Mouse (Mus musculus): ENCODE results near the gene Pafah1b3. TPM values are rescaled to one million over a fixed set of nuclear protein-coding genes. Genes with fewer than 3 reads are reported as not detected.

Gene Pafah1b3
- polyA plus RNA-seq, 1 experiment from 2014 or later, result 246 TPM

DNA sequence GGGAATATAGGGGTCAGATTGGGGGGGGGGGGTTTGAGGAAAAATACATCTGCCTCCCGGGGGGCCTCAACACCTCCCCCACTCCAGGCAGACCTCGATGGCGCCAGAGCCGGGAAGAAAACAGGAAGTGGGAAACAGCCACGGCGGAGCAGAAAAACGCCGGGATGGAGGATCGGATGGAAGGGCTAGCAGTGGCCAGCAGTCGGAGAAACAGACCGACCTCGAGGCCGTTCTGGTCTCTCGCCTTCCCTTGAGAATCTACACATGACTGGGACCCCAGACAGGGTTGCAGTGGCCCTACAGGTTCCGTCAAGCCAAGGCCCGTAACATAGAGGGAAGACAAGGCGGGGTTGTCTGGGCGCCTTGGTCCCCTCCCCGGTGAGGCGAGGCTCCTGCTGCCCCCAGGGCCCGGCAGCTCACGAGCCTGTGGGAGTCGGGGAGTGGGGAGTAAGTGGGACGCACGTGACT, 48.9 kb downstream of the Pafah1b3 start:
- DNase-seq (ENCODE audit: extremely low spot score, low spot score), result no peak
- under 1% methylated on average over 25 of the region's 25 CpGs for WGBS

GRCm38 (mm10) chr7:25248018-25248647, 49.7 kb downstream of the Pafah1b3 start:
- DNase-seq (ENCODE audit: extremely low spot score, low spot score), result peak; percentile 55
- H3K27me3 ChIP-seq (ENCODE audit: poor library complexity, severe bottlenecking), result no peaks in the 10 kb centered on the region
- peak overlapping the region; percentile 98 for H3K27ac ChIP-seq
- peaks cover 45% of the 10 kb centered on the region for H3K36me3 ChIP-seq (replicated peaks)
- H3K9me3 ChIP-seq, result no peaks in the 10 kb centered on the region
- WGBS, result 1% methylated on average over 18 of the region's 18 CpGs
- peak overlapping the region; percentile 98 for H3K4me3 ChIP-seq
- peaks cover 62% of the 10 kb centered on the region for H3K4me1 ChIP-seq

More for the DNA sequence above, 48.9 kb downstream of the Pafah1b3 start:
- H3K27me3 ChIP-seq (ENCODE audit: poor library complexity, severe bottlenecking), result no peaks in the 10 kb centered on the region
- H3K4me1 ChIP-seq, result peaks cover 62% of the 10 kb centered on the region
- H3K27ac ChIP-seq, result peak overlapping the region; percentile 98
- no peaks in the 10 kb centered on the region for H3K9me3 ChIP-seq
- peaks cover 38% of the 10 kb centered on the region for H3K36me3 ChIP-seq (replicated peaks)
- H3K4me3 ChIP-seq, result peak overlapping the region; percentile 98

DNA sequence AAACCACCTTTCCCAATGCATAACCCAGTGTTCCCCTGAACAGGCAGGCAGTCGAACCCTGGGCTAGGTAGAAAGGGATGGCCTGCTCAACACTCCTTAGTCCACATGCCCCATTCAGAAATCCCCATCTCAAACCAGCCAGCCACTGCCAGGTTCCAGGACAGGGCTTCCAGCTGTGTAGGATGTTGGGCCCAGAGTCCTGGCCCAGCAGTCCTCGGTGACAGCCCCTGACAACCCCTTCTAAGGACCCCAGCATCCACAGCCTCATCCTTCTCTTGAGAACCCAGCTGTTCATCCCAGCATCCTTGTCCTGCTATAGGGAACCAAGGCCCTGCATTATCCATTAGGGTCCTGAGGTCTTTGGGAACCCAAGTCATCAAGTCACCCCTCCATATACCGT, 50.3 kb downstream of the Pafah1b3 start:
- Histone ChIP-seq H3K9me3 (no peaks in the 10 kb centered on the region), H3K36me3 (replicated peaks) (peaks cover 52% of the 10 kb centered on the region), H3K27me3 (ENCODE audit: poor library complexity, severe bottlenecking) (no peaks in the 10 kb centered on the region), H3K4me1 (peaks cover 62% of the 10 kb centered on the region), H3K27ac (peak overlapping the region; percentile 98), H3K4me3 (peak overlapping the region; percentile 98)
- DNase-seq (ENCODE audit: extremely low spot score, low spot score), result no peak
- WGBS, result 36% methylated on average over 3 of the region's 3 CpGs

DNA sequence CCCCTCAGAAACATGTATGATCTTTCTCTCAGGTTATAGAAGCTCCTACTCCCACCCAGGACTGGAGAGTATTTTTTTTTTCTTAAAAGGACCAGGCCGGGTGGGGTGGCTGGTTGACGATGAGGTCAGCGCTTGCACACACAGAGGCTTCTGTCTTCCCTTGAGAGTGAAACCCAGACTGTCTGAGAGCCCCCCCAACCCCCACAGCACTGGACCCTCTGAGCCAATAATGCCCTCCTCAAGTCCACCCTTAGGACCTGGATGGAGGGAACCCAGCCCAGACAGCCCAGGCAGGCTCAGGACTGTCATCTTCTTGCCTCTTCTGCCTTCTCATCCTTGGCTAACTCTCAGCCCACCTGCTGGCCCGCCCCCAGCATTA, 51.0 kb downstream of the Pafah1b3 start:
- Histone ChIP-seq H3K4me3 (peak overlapping the region; percentile 98), H3K36me3 (replicated peaks) (peaks cover 58% of the 10 kb centered on the region), H3K4me1 (peaks cover 57% of the 10 kb centered on the region), H3K9me3 (no peaks in the 10 kb centered on the region), H3K27me3 (ENCODE audit: poor library complexity, severe bottlenecking) (no peaks in the 10 kb centered on the region), H3K27ac (peak overlapping the region; percentile 98)
- 81% methylated on average over 4 of the region's 4 CpGs for WGBS
- DNase-seq (ENCODE audit: extremely low spot score, low spot score), result no peak

GRCm38 (mm10) chr7:25246079-25246758, 51.6 kb downstream of the Pafah1b3 start:
- Histone ChIP-seq H3K27me3 (ENCODE audit: poor library complexity, severe bottlenecking) (no peaks in the 10 kb centered on the region), H3K4me1 (peaks cover 56% of the 10 kb centered on the region), H3K36me3 (replicated peaks) (peaks cover 64% of the 10 kb centered on the region), H3K4me3 (peak overlapping the region; percentile 98), H3K9me3 (no peaks in the 10 kb centered on the region), H3K27ac (peak overlapping the region; percentile 98)
- 84% methylated on average over 20 of the region's 20 CpGs for whole genome bisulfite sequencing
- no peak for DNase-seq (ENCODE audit: extremely low spot score, low spot score)

Other genes with a start within 250 kb of the Pafah1b3 start
- 4.4 and 6.8 TPM in 2 replicates for gene Grik5, start 225.6 kb downstream of the Pafah1b3 start, polyA plus RNA-seq (2016; fragmentation: Nextera tagmentation; extraction: Ambion mirVana)
- 41.5 and 42.5 TPM in 2 replicates for gene Zfp574, start 225.4 kb downstream of the Pafah1b3 start, polyA plus RNA-seq (2016; fragmentation: Nextera tagmentation; extraction: Ambion mirVana)
- 5.5 and 7.0 TPM in 2 replicates for gene Pou2f2, start 118.3 kb downstream of the Pafah1b3 start, polyA plus RNA-seq (2016; fragmentation: Nextera tagmentation; extraction: Ambion mirVana)
- 8.8 and 10.7 TPM in 2 replicates for gene Dedd2, start 77.4 kb downstream of the Pafah1b3 start, polyA plus RNA-seq (2016; fragmentation: Nextera tagmentation; extraction: Ambion mirVana)
- 2.6 and 2.9 TPM in 2 replicates for gene Zfp526, start 76.6 kb downstream of the Pafah1b3 start, polyA plus RNA-seq (2016; fragmentation: Nextera tagmentation; extraction: Ambion mirVana)
- 10.7 and 10.8 TPM in 2 replicates for gene Gsk3a, start 60.1 kb downstream of the Pafah1b3 start, polyA plus RNA-seq (2016; fragmentation: Nextera tagmentation; extraction: Ambion mirVana)
- 8.4 and 10.1 TPM in 2 replicates for gene Erf, start 47.2 kb downstream of the Pafah1b3 start, polyA plus RNA-seq (2016; fragmentation: Nextera tagmentation; extraction: Ambion mirVana)
- 19.4 and 20.6 TPM in 2 replicates for gene Cic, start 30.3 kb downstream of the Pafah1b3 start, polyA plus RNA-seq (2016; fragmentation: Nextera tagmentation; extraction: Ambion mirVana)
- 1.4 and 1.7 TPM in 2 replicates for gene Prr19, start 3.4 kb upstream of the Pafah1b3 start, polyA plus RNA-seq (2016; fragmentation: Nextera tagmentation; extraction: Ambion mirVana)
- 1.3 and 1.8 TPM in 2 replicates for gene Tmem145, start 8.1 kb upstream of the Pafah1b3 start, polyA plus RNA-seq (2016; fragmentation: Nextera tagmentation; extraction: Ambion mirVana)
- gene Megf8, start 19.2 kb upstream of the Pafah1b3 start, polyA plus RNA-seq (2016; fragmentation: Nextera tagmentation; extraction: Ambion mirVana), result 15.2 and 16.6 TPM in 2 replicates
- not detected in 2 replicates for gene Cnfn, start 71.7 kb upstream of the Pafah1b3 start, polyA plus RNA-seq (2016; fragmentation: Nextera tagmentation; extraction: Ambion mirVana)
- 7.4 and 7.5 TPM in 2 replicates for gene Lipe, start 100.7 kb upstream of the Pafah1b3 start, polyA plus RNA-seq (2016; fragmentation: Nextera tagmentation; extraction: Ambion mirVana)
- gene Cxcl17, start 114.9 kb upstream of the Pafah1b3 start, polyA plus RNA-seq (2016; fragmentation: Nextera tagmentation; extraction: Ambion mirVana), result 0.43 and 0.71 TPM in 2 replicates
- gene Ceacam1, start 179.6 kb upstream of the Pafah1b3 start, polyA plus RNA-seq (2016; fragmentation: Nextera tagmentation; extraction: Ambion mirVana), result 0.81 and 0.91 TPM in 2 replicates
- gene Ceacam2, start 241.9 kb upstream of the Pafah1b3 start, polyA plus RNA-seq (2016; fragmentation: Nextera tagmentation; extraction: Ambion mirVana), result not detected in 2 replicates

All from forebrain, embryonic 10.5 days (tissue).